Comparison of ENCODE assay signal across 10 mouse cellular contexts in the genomic region with DNA sequence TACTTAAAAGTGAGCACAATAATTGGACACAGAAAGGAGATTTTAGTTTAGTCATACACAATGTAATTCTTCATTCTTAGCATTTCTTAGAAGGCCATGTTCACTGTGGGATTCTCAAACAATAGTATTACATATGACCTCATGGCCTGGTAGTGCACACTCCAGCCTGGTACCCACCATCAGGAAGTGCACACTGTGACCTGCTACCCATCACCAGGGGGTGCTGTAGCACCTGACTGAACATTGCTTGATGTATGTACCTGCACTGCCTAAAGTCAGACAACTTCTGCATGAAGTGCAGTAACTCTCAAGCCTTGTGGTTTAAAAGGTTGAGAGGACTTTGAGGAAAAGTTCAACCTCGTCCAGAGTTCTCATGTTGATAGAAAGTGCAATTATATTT. TPM values are rescaled to one million over a fixed set of nuclear protein-coding genes. Genes with fewer than 3 reads are reported as not detected.
DNase-seq lines count a peak whose midpoint lies in the region; ATAC-seq and TF ChIP-seq lines count a peak whose summit lies in the region.
"Had no signal": no experiment of that assay in that cellular context is flagged by ENCODE, and none has a peak within 500 bp of the region (broad histone marks: within the 10 kb centered on the region; RNA-seq: fewer than 3 reads in every experiment).

No protein-coding gene starts in this region.

- peaks cover 3% of the 10 kb centered on the region for H3K36me3 ChIP-seq in kidney, adult 2 months (ENCODE audit: control insufficient read depth, insufficient read depth, low read length)

- TF ChIP-seq POLR2A in kidney, adult 2 months (IDR thresholded peaks at IDR 0.05; ENCODE audit: low read depth, low read length): no peak

- no peak overlapping the region for H3K4me3 ChIP-seq in kidney, adult 2 months (ENCODE audit: insufficient read depth, low read depth, low read length)
- H3K4me3 ChIP-seq: limb, embryonic 12.5 days had no signal

- no peak for DNase-seq in kidney, adult 2 months
- DNase-seq in kidney, adult 18-20 months: no peak
- peak; percentile 31 for DNase-seq in CD4-positive helper T cell, adult 2 months (ENCODE audit: low read depth, low spot score)
- peak; percentile 37 for DNase-seq in c-Kit-positive CD71-positive TER-119-positive erythroid progenitor cells, embryonic 14.5 days (ENCODE audit: low spot score)
- no peak for DNase-seq in cerebellum, postnatal 14 days
- DNase-seq in gastrocnemius, postnatal 14 days: no peak
- DNase-seq in left cerebral cortex, postnatal 36 days (ENCODE audit: low spot score in 2 of 2): no peak
- DNase-seq: cerebellum, adult 8-10 months had no signal

- H3K4me1 ChIP-seq in kidney, adult 2 months (ENCODE audit: control insufficient read depth, insufficient read depth, low read length): no peaks in the 10 kb centered on the region
- H3K4me1 ChIP-seq: limb, embryonic 12.5 days had no signal

- H3K27me3 ChIP-seq in kidney, adult 2 months (replicated peaks; ENCODE audit: control insufficient read depth, insufficient read depth, low read length): no peaks in the 10 kb centered on the region
- H3K27me3 ChIP-seq: limb, embryonic 12.5 days had no signal

- intact Hi-C loops in gastrocnemius, postnatal 14 days (cut with DNase I; ENCODE audit: low total_unique reads): no loop called here
- intact Hi-C loops in left cerebral cortex, postnatal 36 days (cut with DNase I): loop anchor here (5.0 kb wide), 1 partner anchor 344 kb away; no protein-coding TSS in a partner anchor

- no peak overlapping the region for H3K27ac ChIP-seq in kidney, adult 2 months (ENCODE audit: insufficient read depth, low read depth, low read length)
- H3K27ac ChIP-seq: limb, embryonic 12.5 days had no signal

- whole genome bisulfite sequencing in kidney, adult 2 months: 88% methylated on average over 1 of the region's 1 CpGs

- peak; percentile 59 for TF ChIP-seq CTCF in kidney, adult 2 months (conservative IDR thresholded peaks at IDR 0.05; ENCODE audit: insufficient read depth, insufficient read length, low read depth, low read length)

- peak; percentile 85 for ATAC-seq in megakaryocyte-erythroid progenitor cell, adult 5-6 weeks (replicated peaks; ENCODE audit: low FRiP score, low TSS enrichment, poor library complexity, severe bottlenecking)

RNA-seq across cellular contexts. Expression of gene Hsd17b13, which starts 16.4 kb away (rescaled TPM):
- 0.13 TPM in 1 of 2 replicates, not detected in the other for polyA plus RNA-seq in kidney, adult 2 months (2012; rRNA removed)
- not detected in 2 replicates for total RNA-seq in megakaryocyte-erythroid progenitor cell, adult 5-6 weeks (2014; fragmentation: Nextera tagmentation)
- not detected in 2 replicates for total RNA-seq in megakaryocyte-erythroid progenitor cell, adult 5-6 weeks (2017)
- total RNA-seq in gastrocnemius, postnatal 14 days (2021): not detected
- under 1 TPM; 0.30 to 0.72 TPM for total RNA-seq in left cerebral cortex, postnatal 36 days (2021)
- polyA plus RNA-seq: limb, embryonic 12.5 days had no signal

RNA-seq across cellular contexts. Expression of gene Hsd17b11, which starts 28.1 kb away (rescaled TPM):
- 64.4 and 65.2 TPM in 2 replicates for polyA plus RNA-seq in kidney, adult 2 months (2012; rRNA removed)
- total RNA-seq in megakaryocyte-erythroid progenitor cell, adult 5-6 weeks (2014; fragmentation: Nextera tagmentation): 4.9 and 5.6 TPM in 2 replicates
- 10.9 and 23.0 TPM in 2 replicates for total RNA-seq in megakaryocyte-erythroid progenitor cell, adult 5-6 weeks (2017)
- 10 to 100 TPM; 13.7 to 14.1 TPM for total RNA-seq in gastrocnemius, postnatal 14 days (2021)
- total RNA-seq in left cerebral cortex, postnatal 36 days (2021): 10 to 100 TPM; 42.5 to 46.7 TPM

RNA-seq across cellular contexts. Expression of gene Nudt9, which starts 52.5 kb away (rescaled TPM):
- polyA plus RNA-seq in kidney, adult 2 months (2012; rRNA removed): 59.7 and 63.8 TPM in 2 replicates
- 117 and 120 TPM in 2 replicates for total RNA-seq in megakaryocyte-erythroid progenitor cell, adult 5-6 weeks (2014; fragmentation: Nextera tagmentation)
- 159 and 167 TPM in 2 replicates for total RNA-seq in megakaryocyte-erythroid progenitor cell, adult 5-6 weeks (2017)
- total RNA-seq in gastrocnemius, postnatal 14 days (2021): 10 to 100 TPM; 52.1 to 53.6 TPM
- total RNA-seq in left cerebral cortex, postnatal 36 days (2021): 10 to 100 TPM; 55.7 to 66.0 TPM

Comparison
In these comparisons a context has a peak if more than half of its experiments do, and no peak if none do; other contexts are left out.
1. DNase-seq: peak in CD4-positive helper T cell, adult 2 months (single experiment) and c-Kit-positive CD71-positive TER-119-positive erythroid progenitor cells, embryonic 14.5 days (single experiment); none in kidney, adult 2 months (single experiment), kidney, adult 18-20 months (single experiment), cerebellum, postnatal 14 days (0 of 2), gastrocnemius, postnatal 14 days (single experiment) and left cerebral cortex, postnatal 36 days (0 of 2).